Mouse (Mus musculus) right cerebral cortex, adult 2 months (tissue): ENCODE measurements around the gene Emg1.
"Not testable (repeated sequence)": the region's sequence is repeated elsewhere in the genome, so short reads cannot be mapped to it uniquely, and the experiment has no call there.

Source experiments
- DNase-seq, 2 experiments: peaks; one replicate each; pipeline ENCODE4 v3.0.0; 2021 to 2022; ENCODE audit warnings: low spot score in 2 of 2

The Emg1 gene

GRCm38 (mm10) chr6:124708289-124708889, 3.6 kb downstream of the Emg1 start:
- DNase-seq = no peak

GRCm38 (mm10) chr6:124706061-124706627, 5.8 kb downstream of the Emg1 start:
- no peak for DNase-seq

DNA sequence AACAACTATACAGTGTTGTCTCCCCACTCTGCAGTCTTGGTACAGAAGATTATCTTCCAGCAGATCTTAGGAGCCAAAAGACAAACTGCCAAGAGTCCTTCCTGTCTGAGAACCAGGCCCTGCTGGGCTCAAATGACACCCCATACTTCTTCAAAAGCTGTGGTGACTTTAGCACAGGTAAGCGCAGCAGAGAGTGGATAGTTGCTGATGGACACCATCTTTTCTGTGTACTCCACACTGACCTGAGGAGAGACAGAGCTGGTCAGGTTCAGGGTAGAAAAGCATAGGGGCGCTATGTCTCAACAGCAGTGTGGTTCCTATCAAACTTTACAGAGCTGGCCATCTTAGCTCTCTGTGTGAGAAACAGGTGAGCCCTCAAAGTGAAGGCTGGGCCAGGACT, 7.6 kb downstream of the Emg1 start:
- DNase-seq = no peak

DNA sequence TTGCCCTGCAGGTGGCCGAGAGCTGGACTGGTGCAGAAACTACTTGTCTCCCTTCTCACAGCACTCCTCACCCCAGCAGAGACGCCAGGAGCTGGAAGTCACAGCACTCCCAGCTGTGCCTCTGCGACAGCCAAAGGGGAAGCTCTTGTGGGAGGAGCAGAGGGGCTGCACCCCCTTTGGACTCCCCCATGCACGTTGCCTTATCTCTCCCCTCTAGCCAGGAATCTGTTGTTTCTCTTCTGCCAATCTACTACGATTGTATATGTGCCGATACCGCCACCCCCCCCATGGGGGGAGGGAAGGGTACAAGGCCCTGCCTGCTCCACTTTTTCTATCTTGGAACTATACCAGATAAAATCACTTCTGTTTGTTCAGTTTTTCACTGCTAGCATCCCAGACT, 8.2 kb downstream of the Emg1 start:
- DNase-seq = no peak

GRCm38 (mm10) chr6:124702784-124703103, 9.2 kb downstream of the Emg1 start:
- DNase-seq = peak; percentile 74 to 78

GRCm38 (mm10) chr6:124702102-124702783, 9.7 kb downstream of the Emg1 start:
- DNase-seq = no peak

DNA sequence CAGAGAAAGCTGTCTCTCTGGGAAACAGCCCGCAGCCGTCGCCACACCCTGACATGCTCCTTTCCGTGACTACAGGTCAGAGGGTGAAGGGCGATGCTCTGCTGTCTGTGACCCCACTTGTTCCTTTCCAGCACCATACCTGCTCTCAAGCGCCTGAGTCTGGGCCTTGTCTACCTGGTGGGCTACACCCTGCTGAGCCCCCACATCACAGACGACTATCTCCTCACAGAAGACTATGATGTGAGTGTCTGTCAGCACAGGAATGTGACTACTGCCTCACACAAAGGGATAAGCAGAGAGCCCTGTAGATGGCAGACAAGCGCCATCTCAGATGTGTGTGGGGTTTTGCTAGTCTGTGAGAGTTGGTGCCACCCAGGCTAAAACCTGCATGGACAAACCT, 10.6 kb downstream of the Emg1 start:
- DNase-seq = peak in 1 of 2 experiments; percentile 23

DNA sequence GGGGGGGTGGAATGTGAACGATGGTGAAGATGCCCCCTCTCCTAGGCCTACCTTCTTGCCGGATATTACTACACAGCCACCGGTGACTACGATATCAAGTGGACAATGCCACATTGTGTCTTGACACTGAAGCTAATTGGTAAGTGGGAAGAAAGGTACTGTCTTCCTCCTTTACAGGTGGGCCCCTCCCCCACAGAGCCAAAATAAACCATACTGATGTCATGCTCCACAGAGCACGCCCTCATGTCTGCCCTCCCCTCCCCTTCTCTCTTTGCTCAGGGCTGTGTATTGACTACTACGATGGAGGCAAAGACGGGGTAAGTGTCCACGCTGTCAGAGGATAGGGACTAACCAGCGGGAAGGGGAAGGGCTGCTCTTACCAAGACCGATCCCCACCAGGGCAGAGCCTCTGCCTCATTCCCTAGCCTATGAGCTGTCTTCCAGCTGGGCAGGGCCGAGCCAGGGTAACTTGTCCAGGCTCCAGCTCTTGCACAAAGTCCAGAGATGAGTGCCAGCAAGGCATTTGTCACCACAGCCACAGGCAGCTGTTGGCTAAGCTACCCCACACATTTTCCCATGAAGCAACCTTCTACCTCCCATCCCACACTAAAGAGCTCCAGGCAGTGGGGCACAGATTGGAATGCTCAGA, 11.9 kb downstream of the Emg1 start:
- DNase-seq = peak; percentile 47 to 67

GRCm38 (mm10) chr6:124699366-124699765, 12.6 kb downstream of the Emg1 start:
- no peak for DNase-seq

DNA sequence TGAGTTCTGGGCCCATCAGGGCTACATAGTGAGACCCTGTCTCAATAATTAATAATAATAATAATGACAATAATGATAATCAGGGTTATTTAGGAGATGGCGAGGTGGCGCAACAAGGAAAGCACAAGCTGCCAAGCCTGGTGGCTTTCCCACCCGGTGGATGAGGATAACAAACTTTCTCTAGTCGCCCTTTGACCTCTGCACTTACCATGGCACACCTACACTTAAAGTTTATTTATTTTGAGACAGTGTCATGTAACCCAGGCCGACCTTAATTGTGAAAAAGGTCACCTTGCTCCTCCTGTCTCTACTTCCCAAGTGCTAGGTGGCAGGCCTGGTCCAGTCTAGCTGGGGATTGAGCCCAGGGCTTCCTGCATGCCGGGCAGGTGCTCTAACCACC, 13.2 kb downstream of the Emg1 start:
- DNase-seq = no peak

GRCm38 (mm10) chr6:124696441-124697150, 15.4 kb downstream of the Emg1 start:
- DNase-seq = no peak

DNA sequence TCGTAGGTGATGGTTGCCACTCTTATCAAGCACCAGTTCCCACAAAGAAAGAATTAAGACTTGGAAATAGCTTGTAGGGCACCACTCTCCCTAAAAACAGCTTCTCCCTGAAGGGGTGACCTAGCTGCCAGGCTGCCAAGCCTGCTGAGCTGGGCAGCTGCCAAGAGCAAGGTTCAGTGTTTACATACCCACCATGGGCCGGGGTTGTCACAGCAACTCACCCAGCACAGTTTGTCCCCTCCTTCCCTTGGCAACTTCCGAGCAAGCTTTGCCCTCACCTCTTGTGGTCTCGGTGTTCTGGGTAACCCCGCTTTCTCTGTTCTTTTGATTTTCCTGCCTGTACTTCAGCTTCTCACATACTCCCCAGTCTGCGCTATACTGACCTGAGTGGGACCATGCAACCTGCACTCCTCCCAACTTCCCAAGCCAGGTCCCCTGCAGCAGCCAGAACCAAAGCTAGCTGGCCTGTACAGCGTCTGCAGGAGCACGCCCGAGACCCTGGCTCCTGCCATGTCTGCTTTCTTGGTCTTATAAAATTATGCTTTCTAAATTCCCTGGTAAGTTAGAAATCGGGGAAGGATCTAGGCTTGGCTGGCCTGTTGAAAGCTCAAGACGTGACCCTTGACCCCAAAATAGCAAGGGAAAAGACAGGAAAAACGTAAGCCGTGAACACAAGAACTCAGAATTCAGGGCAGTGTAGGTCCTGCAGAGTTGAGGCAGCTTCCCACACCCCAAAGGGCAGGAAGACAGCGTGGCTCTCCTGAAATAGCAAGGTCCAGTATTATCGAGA, 17.6 kb downstream of the Emg1 start:
- DNase-seq = peak; percentile 46 to 55

DNA sequence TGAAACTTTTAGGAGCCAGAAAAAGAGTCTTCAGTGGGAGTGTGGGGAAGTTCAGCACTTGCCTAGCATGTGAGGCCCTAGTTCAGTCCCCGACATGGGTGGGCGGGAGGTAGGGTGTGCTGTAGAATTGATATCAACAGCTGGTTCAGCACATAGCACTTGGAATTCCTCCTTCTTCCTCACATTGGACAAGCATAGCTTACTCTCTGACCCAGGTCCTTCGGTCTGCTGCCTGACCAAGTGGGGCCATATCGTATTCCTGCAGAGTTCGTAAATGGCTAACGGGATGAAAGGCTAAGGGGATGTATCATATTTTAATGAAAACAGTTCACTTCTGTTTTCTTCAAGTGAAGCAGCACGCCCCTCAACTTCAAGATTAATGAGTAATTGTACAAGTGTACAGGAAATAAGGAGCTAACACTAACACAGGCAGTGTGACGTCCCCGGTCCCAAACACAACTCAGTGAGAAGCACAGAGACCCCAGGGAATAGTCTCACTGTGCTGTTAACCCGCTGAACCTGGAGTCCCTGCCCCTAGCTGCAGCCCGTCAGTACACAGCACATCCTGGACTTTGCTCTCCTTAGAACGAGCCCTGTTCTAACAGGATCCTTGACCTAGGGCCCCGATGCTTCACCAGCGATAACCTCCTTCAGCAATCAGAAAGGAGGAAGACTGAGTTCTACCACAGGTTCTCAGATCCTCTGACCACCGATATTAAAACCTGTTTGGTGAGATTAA, 18.6 kb downstream of the Emg1 start:
- no peak for DNase-seq

GRCm38 (mm10) chr6:124690517-124690916, 21.5 kb downstream of the Emg1 start:
- no peak for DNase-seq

- DNase-seq = no peak
Observed at GRCm38 (mm10) chr6:124689011-124689410, 23.0 kb downstream of the Emg1 start.

DNA sequence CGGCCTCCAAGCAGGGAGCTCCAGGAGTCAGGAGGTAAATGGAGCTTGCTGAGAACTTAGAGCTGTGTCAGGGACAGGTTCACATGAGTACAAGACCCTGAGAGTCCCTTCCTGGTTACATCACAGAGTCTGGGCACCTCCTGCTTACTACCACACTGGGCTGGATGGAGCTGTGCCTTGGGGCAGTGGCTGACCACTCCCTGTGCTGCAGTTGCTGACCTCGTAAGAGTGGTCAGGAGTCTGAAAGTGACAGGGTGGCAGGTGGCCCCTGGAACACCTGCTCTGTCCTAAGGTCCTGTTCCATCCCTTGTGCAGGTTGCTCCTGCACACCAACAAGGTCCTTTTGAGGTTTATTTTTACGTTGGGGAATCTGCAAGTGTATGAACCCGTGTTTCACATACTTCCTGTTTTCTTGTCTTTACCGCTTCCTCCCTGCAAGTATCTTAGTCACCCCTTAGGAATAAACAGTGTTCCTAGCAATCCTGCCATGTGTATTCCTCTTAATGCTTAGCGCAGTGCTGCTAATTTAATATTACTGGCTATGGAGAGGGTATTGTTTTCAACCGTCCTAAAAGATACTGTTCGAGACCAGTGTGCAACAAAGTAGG, 23.7 kb downstream of the Emg1 start:
- no peak for DNase-seq

DNA sequence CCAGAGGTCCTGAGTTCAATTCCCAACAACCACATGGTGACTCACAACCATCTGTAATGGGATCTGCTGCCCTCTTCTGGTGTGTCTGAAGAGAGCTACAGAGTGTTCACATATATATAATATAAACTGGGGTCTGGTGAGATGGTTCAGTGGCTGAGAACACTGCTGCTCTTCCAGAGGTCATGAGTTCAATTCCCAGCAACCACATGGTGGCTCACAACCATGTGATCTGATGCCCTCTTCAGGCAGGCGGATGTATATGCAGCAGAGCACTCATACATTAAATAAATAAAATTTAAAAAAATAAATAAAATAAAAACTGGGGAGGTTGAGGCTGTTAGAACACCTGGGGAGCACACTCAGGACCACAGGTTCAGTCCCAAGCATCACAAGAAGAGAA, 25.3 kb downstream of the Emg1 start:
- DNase-seq = not testable (repeated sequence)

GRCm38 (mm10) chr6:124685606-124686386, 26.2 kb downstream of the Emg1 start:
- no peak for DNase-seq

DNA sequence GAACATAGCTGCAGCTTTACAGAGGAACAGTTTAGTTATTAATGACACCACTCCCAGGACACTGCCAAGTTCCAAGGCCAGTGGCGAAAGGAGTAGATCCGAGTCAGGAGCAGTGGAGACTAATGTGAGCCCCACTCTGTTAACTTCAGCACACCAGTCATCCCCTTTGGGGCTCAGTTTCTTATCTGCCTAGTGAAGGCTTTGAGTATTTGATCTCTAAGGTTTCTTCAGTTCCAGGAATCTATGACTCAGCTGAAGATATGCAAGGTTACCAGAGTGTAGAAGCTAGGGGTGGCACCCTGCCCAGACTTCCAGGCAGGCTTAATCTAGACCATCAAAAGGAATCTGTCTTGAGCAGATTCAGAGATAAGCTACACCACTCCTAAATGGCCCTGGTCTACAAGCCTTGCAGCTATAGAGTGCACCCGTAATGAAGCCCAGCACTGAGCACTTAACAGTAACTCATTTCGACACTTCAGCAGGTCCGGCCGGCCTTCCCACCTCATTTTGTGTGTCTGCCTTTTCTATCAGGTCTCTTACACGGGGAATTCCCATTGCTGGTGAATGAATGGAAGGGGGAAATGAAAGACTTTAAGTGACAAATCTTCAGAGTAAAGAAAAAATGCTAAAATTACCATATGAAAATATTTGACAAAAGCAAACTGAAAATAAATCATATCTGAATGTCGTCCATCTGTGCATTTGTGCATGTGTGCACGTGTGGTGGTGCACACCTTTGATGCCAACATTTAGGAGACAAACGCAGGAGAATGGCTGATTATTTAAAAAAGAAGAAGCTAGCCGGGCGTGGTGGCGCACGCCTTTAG, 28.2 kb downstream of the Emg1 start:
- DNase-seq = peak in 1 of 2 experiments; percentile 34
